Mouse (Mus musculus) embryonic facial prominence, embryonic 14.5 days (tissue): Measurements from ENCODE around the gene Nphp1. TPM values are rescaled to one million over a fixed set of nuclear protein-coding genes. Genes with fewer than 3 reads are reported as not detected.

Source experiments
- ATAC-seq: fragments of 200-750 bp; cut with Nextera tagmentation; 2 replicates; pipeline ENCODE4 v1.8.0; 2017; ENCODE audit warnings: low read depth, moderate number of reproducible peaks, moderate TSS enrichment
- DNase-seq: peaks from one replicate; pipeline ENCODE4 v3.0.0-alpha.2; 2015; ENCODE audit warnings: low spot score
- H3K27ac ChIP-seq: fragments of 300-500 bp; sonication (generic); replicated peaks from 2 replicates; pipeline ENCODE4 v1.5.1; 2014; ENCODE audit warnings: low read depth, mild to moderate bottlenecking, low read length, moderate library complexity
- H3K27me3 ChIP-seq: fragments of 300-500 bp; sonication (generic); replicated peaks from 2 replicates; pipeline ENCODE4 v1.6.1; 2014; ENCODE audit warnings: low read length; ENCODE audit not compliant: control insufficient read depth, insufficient read depth
- H3K36me3 ChIP-seq: fragments of 300-500 bp; sonication (generic); 2 replicates; pipeline ENCODE4 v1.6.1; 2014; ENCODE audit warnings: low read length, mixed read lengths; ENCODE audit not compliant: control insufficient read depth, insufficient read depth
- H3K4me1 ChIP-seq: fragments of 300-500 bp; sonication (generic); 2 replicates; pipeline ENCODE4 v1.6.1; 2014; ENCODE audit warnings: antibody characterized with exemption, low read length; ENCODE audit not compliant: control insufficient read depth, insufficient read depth
- H3K4me2 ChIP-seq: fragments of 300-500 bp; sonication (generic); 2 replicates; pipeline ENCODE4 v1.6.1; 2014; ENCODE audit warnings: low read depth, mild to moderate bottlenecking, low read length, moderate library complexity, mixed read lengths
- H3K4me3 ChIP-seq: fragments of 300-500 bp; sonication (generic); 2 replicates; pipeline ENCODE4 v1.5.1; 2014; ENCODE audit warnings: low read depth, mild to moderate bottlenecking, low read length
- H3K9ac ChIP-seq: fragments of 300-500 bp; sonication (generic); 2 replicates; pipeline ENCODE4 v1.6.1; 2014; ENCODE audit warnings: low read depth, mild to moderate bottlenecking, low read length, moderate library complexity, mixed read lengths
- H3K9me3 ChIP-seq: fragments of 300-500 bp; sonication (generic); 2 replicates; pipeline ENCODE4 v1.6.1; 2016; ENCODE audit warnings: low read length; ENCODE audit not compliant: control insufficient read depth
- WGBS: fragments of 180-500 bp; shearing (Covaris S2); extraction: QIAGEN DNeasy Blood & Tissue Kit; methylation state at CpG from one replicate; pipeline ENCODE4 v1.1.7; 2014; 5-methylcytosine and 5-hydroxymethylcytosine counted together
- polyA plus RNA-seq: library from polyadenylated mRNA; unstranded; fragments of >200 nt; fragmentation: Nextera tagmentation; extraction: Ambion mirVana; gene quantifications from 2 replicates; pipeline ENCODE4 v1.2.1, GENCODE M21; 2014

Gene Nphp1
- polyA plus RNA-seq, 1 experiment from 2014 or later: 27.4 TPM

GRCm38 (mm10) chr2:127759157-127759880 lies 29.4 kb downstream of the Nphp1 start:
- no peaks in the 10 kb centered on the region for H3K27me3 ChIP-seq
- H3K4me1 ChIP-seq: no peaks in the 10 kb centered on the region
- no peak overlapping the region for H3K27ac ChIP-seq
- H3K9me3 ChIP-seq: no peaks in the 10 kb centered on the region
- no peak overlapping the region for H3K4me2 ChIP-seq
- DNase-seq (no peak), ATAC-seq (no peak)
- no peak overlapping the region for H3K9ac ChIP-seq
- H3K36me3 ChIP-seq: peaks cover 39% of the 10 kb centered on the region
- WGBS: 88% methylated on average over 5 of the region's 5 CpGs
- H3K4me3 ChIP-seq: no peak overlapping the region

- Histone ChIP-seq H3K36me3 (peaks cover 30% of the 10 kb centered on the region; the same call in 1 of the 2 replicates), H3K27ac (no peak overlapping the region), H3K4me2 (no peak overlapping the region), H3K4me3 (no peak overlapping the region), H3K9ac (no peak overlapping the region), H3K4me1 (no peaks in the 10 kb centered on the region), H3K9me3 (no peaks in the 10 kb centered on the region), H3K27me3 (no peaks in the 10 kb centered on the region)
- DNase-seq (peak; percentile 22), ATAC-seq (no peak)
- WGBS: 42% methylated on average over 8 of the region's 8 CpGs
These were observed 31.5 kb downstream of the Nphp1 start for GRCm38 (mm10) chr2:127757171-127757570.

GRCm38 (mm10) chr2:127754113-127754512 lies 34.6 kb downstream of the Nphp1 start:
- Histone ChIP-seq H3K4me2 (no peak overlapping the region), H3K9ac (no peak overlapping the region), H3K9me3 (no peaks in the 10 kb centered on the region), H3K4me1 (no peaks in the 10 kb centered on the region), H3K27me3 (no peaks in the 10 kb centered on the region), H3K27ac (no peak overlapping the region), H3K36me3 (peaks cover 15% of the 10 kb centered on the region; the same call in 1 of the 2 replicates), H3K4me3 (no peak overlapping the region)
- DNase-seq (no peak), ATAC-seq (no peak)
- WGBS: 94% methylated on average over 4 of the region's 4 CpGs

- H3K4me1 ChIP-seq: no peaks in the 10 kb centered on the region
- no peak overlapping the region for H3K4me3 ChIP-seq
- WGBS: 70% methylated on average over 11 of the region's 11 CpGs
- no peak overlapping the region for H3K4me2 ChIP-seq
- DNase-seq (no peak), ATAC-seq (no peak)
- H3K27ac ChIP-seq: no peak overlapping the region
- H3K9me3 ChIP-seq: no peaks in the 10 kb centered on the region
- H3K27me3 ChIP-seq: no peaks in the 10 kb centered on the region
- H3K9ac ChIP-seq: no peak overlapping the region
- H3K36me3 ChIP-seq: 0 out of 2 replicates have a peak, but pooled peaks cover 16% of the 10 kb centered on the region
These were observed 36.7 kb downstream of the Nphp1 start for GRCm38 (mm10) chr2:127751849-127752610.

GRCm38 (mm10) chr2:127749376-127749775 lies 39.3 kb downstream of the Nphp1 start:
- Histone ChIP-seq H3K4me1 (no peaks in the 10 kb centered on the region), H3K4me2 (no peak overlapping the region), H3K27ac (no peak overlapping the region), H3K9ac (no peak overlapping the region), H3K4me3 (no peak overlapping the region), H3K36me3 (0 out of 2 replicates have a peak, but pooled peaks cover 8% of the 10 kb centered on the region), H3K9me3 (no peaks in the 10 kb centered on the region), H3K27me3 (no peaks in the 10 kb centered on the region)
- DNase-seq (no peak), ATAC-seq (no peak)
- WGBS: 33% methylated on average over 1 of the region's 1 CpGs

GRCm38 (mm10) chr2:127748316-127748715 lies 40.4 kb downstream of the Nphp1 start:
- no peaks in the 10 kb centered on the region for H3K4me1 ChIP-seq
- no peak overlapping the region for H3K27ac ChIP-seq
- DNase-seq (peak; percentile 29), ATAC-seq (0 out of 2 replicates have a peak, but pooled peaks have one; percentile 47)
- no peaks in the 10 kb centered on the region for H3K27me3 ChIP-seq
- H3K9me3 ChIP-seq: no peaks in the 10 kb centered on the region
- no peak overlapping the region for H3K4me3 ChIP-seq
- 0 out of 2 replicates have a peak, but pooled peaks cover 9% of the 10 kb centered on the region for H3K36me3 ChIP-seq
- WGBS: 66% methylated on average over 7 of the region's 7 CpGs
- no peak overlapping the region for H3K4me2 ChIP-seq
- H3K9ac ChIP-seq: no peak overlapping the region

GRCm38 (mm10) chr2:127742637-127743036 lies 46.1 kb downstream of the Nphp1 start:
- no peak overlapping the region for H3K4me2 ChIP-seq
- WGBS: 73% methylated on average over 3 of the region's 3 CpGs

GRCm38 (mm10) chr2:127740756-127741519 lies 47.8 kb downstream of the Nphp1 start:
- DNase-seq: no peak
- Histone ChIP-seq H3K27ac (no peak overlapping the region), H3K4me3 (no peak overlapping the region), H3K36me3 (peaks cover 18% of the 10 kb centered on the region; the same call in 1 of the 2 replicates), H3K27me3 (no peaks in the 10 kb centered on the region), H3K9ac (no peak overlapping the region), H3K4me2 (no peak overlapping the region), H3K4me1 (no peaks in the 10 kb centered on the region), H3K9me3 (no peaks in the 10 kb centered on the region)
- ATAC-seq: no peak
- whole genome bisulfite sequencing: 43% methylated on average over 9 of the region's 9 CpGs

More at GRCm38 (mm10) chr2:127742637-127743036, 46.1 kb downstream of the Nphp1 start:
- DNase-seq (no peak), ATAC-seq (no peak)
- H3K9ac ChIP-seq: no peak overlapping the region
- H3K4me1 ChIP-seq: no peaks in the 10 kb centered on the region
- H3K27ac ChIP-seq: no peak overlapping the region
- no peak overlapping the region for H3K4me3 ChIP-seq
- H3K36me3 ChIP-seq: peaks cover 20% of the 10 kb centered on the region; the same call in 1 of the 2 replicates
- no peaks in the 10 kb centered on the region for H3K27me3 ChIP-seq
- no peaks in the 10 kb centered on the region for H3K9me3 ChIP-seq
